Mouse (Mus musculus) lung, adult 2 months (tissue): ENCODE data around the gene Olfr525.

ENCODE experiments used
- CTCF ChIP-seq: fragments of 200-500 bp; IDR thresholded peaks from 2 replicates; pipeline ENCODE4 v1.5.1; 2011; ENCODE audit warnings: mild to moderate bottlenecking, low read length, control low read depth; ENCODE audit not compliant: insufficient read depth
- POLR2A ChIP-seq: fragments of 200-500 bp; IDR thresholded peaks from 2 replicates; pipeline ENCODE4 v1.6.1; 2011; ENCODE audit warnings: low read depth, mild to moderate bottlenecking, control low read depth, low read length, borderline replicate concordance; ENCODE audit errors: extremely low read depth

- no peak for TF ChIP-seq CTCF
- TF ChIP-seq POLR2A, result no peak
Measured at GRCm38 (mm10) chr7:140320558-140320957, at the start of gene Olfr525.
